Mouse (Mus musculus) bone marrow, adult 2 months (tissue): ENCODE measurements around the gene Trcg1. TPM values are rescaled to one million over a fixed set of nuclear protein-coding genes. Genes with fewer than 3 reads are reported as not detected.

Source experiments
- H3K27ac ChIP-seq: fragments of 200-500 bp; 2 replicates; pipeline ENCODE4 v1.5.1; 2012; ENCODE audit warnings: low read depth, mild to moderate bottlenecking, control low read depth, inconsistent platforms, low read length; ENCODE audit not compliant: control insufficient read depth, poor library complexity, insufficient read depth
- H3K4me1 ChIP-seq: fragments of 200-500 bp; 2 replicates; pipeline ENCODE4 v1.6.1; 2011; ENCODE audit warnings: low read length; ENCODE audit not compliant: control insufficient read depth, insufficient read depth
- H3K4me3 ChIP-seq: fragments of 200-500 bp; replicated peaks from 2 replicates; pipeline ENCODE3; 2011; ENCODE audit warnings: mild to moderate bottlenecking, low read depth, low read length, control low read depth; ENCODE audit not compliant: control insufficient read depth
- CTCF ChIP-seq: fragments of 200-500 bp; IDR thresholded peaks from 2 replicates; pipeline ENCODE4 v1.5.1; 2011; ENCODE audit warnings: low read length, control low read depth; ENCODE audit not compliant: control insufficient read depth, insufficient read depth
- POLR2A ChIP-seq: fragments of 200-500 bp; IDR thresholded peaks from 2 replicates; pipeline ENCODE4 v1.6.1; 2011; ENCODE audit warnings: low read depth, mild to moderate bottlenecking, control low read depth, low read length, borderline replicate concordance; ENCODE audit not compliant: control insufficient read depth
- WGBS: fragments of 180-500 bp; shearing (Covaris S2); methylation state at CpG from one replicate; pipeline ENCODE4 v1.1.7; 2018; 5-methylcytosine and 5-hydroxymethylcytosine counted together
- polyA plus RNA-seq: library from polyadenylated mRNA; stranded (reverse); fragments of >200 nt; gene quantifications from 2 replicates; pipeline ENCODE4 v1.2.4, GENCODE M21; 2011; ENCODE audit warnings: low replicate concordance; ENCODE audit not compliant: missing spikeins, insufficient read depth, insufficient read length

The Trcg1 gene
- polyA plus RNA-seq, 1 experiment: not detected

- Histone ChIP-seq H3K27ac (no peak overlapping the region), H3K4me1 (peaks cover 3% of the 10 kb centered on the region; the same call in 1 of the 2 replicates), H3K4me3 (no peak overlapping the region)
- WGBS: 85% methylated on average over 4 of the region's 4 CpGs
- TF ChIP-seq CTCF (no peak), POLR2A (no peak)
These were observed 6.6 kb upstream of the Trcg1 start for GRCm38 (mm10) chr9:57229726-57230125.

DNA sequence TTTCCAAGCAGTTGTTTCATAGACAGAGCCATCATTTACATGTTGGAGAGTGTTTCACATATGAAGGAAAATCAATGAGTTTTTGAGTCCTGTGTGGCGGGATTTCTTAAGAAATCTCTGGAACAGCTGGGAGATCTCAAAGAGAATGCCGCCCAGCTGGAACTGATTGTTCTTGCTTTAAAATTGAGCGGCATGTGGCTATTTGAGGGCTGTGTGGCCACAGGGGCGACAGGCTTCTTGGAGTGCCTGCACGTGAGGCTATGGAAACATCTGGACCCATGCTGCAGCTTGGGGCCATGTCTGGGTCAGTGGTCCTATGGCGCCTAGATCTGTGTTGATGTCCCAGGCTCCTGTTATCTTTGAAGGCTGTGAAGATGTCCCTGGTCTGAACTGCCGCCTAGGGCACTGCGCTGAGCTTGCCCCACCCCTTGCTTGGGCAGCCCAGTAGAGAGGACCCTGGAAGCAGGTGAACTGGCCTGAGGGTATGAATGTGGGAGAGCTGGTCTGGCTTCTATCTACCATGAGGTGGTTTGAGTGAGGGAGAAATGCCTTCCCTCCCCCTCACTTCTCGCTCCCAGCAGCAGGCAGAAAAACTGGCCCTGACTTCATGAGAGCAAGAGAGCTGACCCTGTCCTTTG lies 6.1 kb upstream of the Trcg1 start:
- no peak overlapping the region for H3K4me3 ChIP-seq
- H3K4me1 ChIP-seq: peaks cover 3% of the 10 kb centered on the region; the same call in 1 of the 2 replicates
- no peak for TF ChIP-seq CTCF
- no peak for TF ChIP-seq POLR2A
- WGBS: 88% methylated on average over 9 of the region's 9 CpGs
- H3K27ac ChIP-seq: no peak overlapping the region

DNA sequence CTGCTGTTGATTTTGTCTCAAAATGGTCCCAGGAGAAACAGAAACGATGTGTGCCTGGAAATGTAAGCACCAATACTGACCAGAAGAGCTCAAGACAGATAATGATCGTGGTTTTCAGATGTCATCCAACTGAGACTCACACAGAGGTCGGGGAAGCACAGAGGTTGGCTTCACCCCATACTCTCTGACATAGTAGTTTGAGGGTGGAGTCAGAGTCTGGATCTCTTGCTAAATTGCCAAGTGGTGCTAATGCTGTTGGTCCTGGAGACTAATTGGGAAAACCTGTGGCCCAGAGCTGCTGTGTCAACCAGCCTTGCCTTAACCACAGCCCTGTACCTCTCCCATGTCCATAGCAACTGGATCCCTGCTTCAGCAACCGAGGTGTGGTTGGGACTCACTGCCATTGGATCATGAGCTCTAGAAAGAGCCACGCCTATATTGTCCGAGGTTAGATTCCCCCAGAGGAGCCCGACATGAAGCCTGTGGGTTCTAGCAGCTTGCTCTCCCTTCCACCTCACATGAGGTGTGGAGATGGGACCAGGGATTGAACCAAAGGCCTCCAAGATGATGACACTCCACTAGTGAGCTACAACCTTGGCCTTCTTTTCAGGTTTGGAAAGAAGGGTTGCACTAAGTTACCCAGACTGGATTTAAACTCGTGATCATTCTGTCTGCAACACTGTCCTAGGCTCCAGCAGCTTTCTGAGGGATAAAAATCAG lies 4.7 kb upstream of the Trcg1 start:
- WGBS: 53% methylated on average over 8 of the region's 8 CpGs

GRCm38 (mm10) chr9:57232341-57232940 lies 3.9 kb upstream of the Trcg1 start:
- 75% methylated on average over 5 of the region's 5 CpGs for WGBS
- Histone ChIP-seq H3K4me3 (no peak overlapping the region), H3K4me1 (peaks cover 3% of the 10 kb centered on the region; the same call in 1 of the 2 replicates), H3K27ac (no peak overlapping the region)
- TF ChIP-seq CTCF (no peak), POLR2A (no peak)

More for the DNA sequence above, 4.7 kb upstream of the Trcg1 start:
- H3K4me3 ChIP-seq: no peak overlapping the region
- H3K27ac ChIP-seq: peak overlapping the region; percentile 3; the same call in 1 of the 2 replicates
- H3K4me1 ChIP-seq: peaks cover 3% of the 10 kb centered on the region; the same call in 1 of the 2 replicates
- TF ChIP-seq CTCF: no peak

- no peak overlapping the region for H3K4me3 ChIP-seq
- no peak overlapping the region for H3K27ac ChIP-seq
- 20% methylated on average over 6 of the region's 6 CpGs for WGBS
- TF ChIP-seq CTCF (no peak), POLR2A (no peak)
- peaks cover 3% of the 10 kb centered on the region; the same call in 1 of the 2 replicates for H3K4me1 ChIP-seq
These were observed 3.2 kb upstream of the Trcg1 start for GRCm38 (mm10) chr9:57233142-57233541.

- TF ChIP-seq CTCF: no peak
- TF ChIP-seq POLR2A: no peak
- peaks cover 3% of the 10 kb centered on the region; the same call in 1 of the 2 replicates for H3K4me1 ChIP-seq
- no peak overlapping the region for H3K4me3 ChIP-seq
- WGBS: 28% methylated on average over 3 of the region's 3 CpGs
- no peak overlapping the region for H3K27ac ChIP-seq
These were observed 2.6 kb upstream of the Trcg1 start for GRCm38 (mm10) chr9:57233767-57234166.

GRCm38 (mm10) chr9:57237705-57238104 lies 1.3 kb downstream of the Trcg1 start:
- Histone ChIP-seq H3K27ac (no peak overlapping the region), H3K4me3 (no peak overlapping the region), H3K4me1 (peaks cover 3% of the 10 kb centered on the region; the same call in 1 of the 2 replicates)
- 77% methylated on average over 5 of the region's 5 CpGs for WGBS
- no peak for TF ChIP-seq POLR2A
- TF ChIP-seq CTCF: no peak

GRCm38 (mm10) chr9:57238220-57238619 lies 1.9 kb downstream of the Trcg1 start:
- 49% methylated on average over 2 of the region's 2 CpGs for WGBS
- Histone ChIP-seq H3K4me1 (peaks cover 3% of the 10 kb centered on the region; the same call in 1 of the 2 replicates), H3K4me3 (no peak overlapping the region), H3K27ac (no peak overlapping the region)
- TF ChIP-seq CTCF (no peak), POLR2A (no peak)
